Mouse (Mus musculus) thymus, adult 2 months (tissue): ENCODE measurements at regions not wholly inside any gene's neighbourhood (a gene's known extent, or its start where the extent isn't known, plus 50 kb on each side); places are given as distances from the start of the nearest gene placed in this dataset.

Experiments
- DNase-seq: peaks from one replicate; pipeline ENCODE4 v3.0.0; 2021
- H3K27ac ChIP-seq: fragments of 200-500 bp; 2 replicates; pipeline ENCODE4 v1.5.1; 2012; ENCODE audit warnings: low read length, control low read depth; ENCODE audit not compliant: control insufficient read depth, insufficient read depth
- H3K27me3 ChIP-seq: fragments of 200-500 bp; 2 replicates; pipeline ENCODE4 v1.6.1; 2012; ENCODE audit warnings: mild to moderate bottlenecking, low read length, moderate library complexity, mixed read lengths; ENCODE audit not compliant: control insufficient read depth, insufficient read depth
- H3K36me3 ChIP-seq: fragments of 200-500 bp; 2 replicates; pipeline ENCODE4 v1.6.1; 2012; ENCODE audit warnings: mild to moderate bottlenecking, low read length, moderate library complexity; ENCODE audit not compliant: control insufficient read depth, insufficient read depth
- H3K4me1 ChIP-seq: fragments of 200-500 bp; replicated peaks from 2 replicates; pipeline ENCODE4 v1.6.1; 2012; ENCODE audit warnings: low read length; ENCODE audit not compliant: control insufficient read depth, insufficient read depth
- H3K4me3 ChIP-seq: fragments of 200-500 bp; 2 replicates; pipeline ENCODE4 v1.5.1; 2012; ENCODE audit warnings: mild to moderate bottlenecking, low read length, control low read depth, moderate library complexity; ENCODE audit not compliant: control insufficient read depth, insufficient read depth
- CTCF ChIP-seq: fragments of 200-500 bp; IDR thresholded peaks from 2 replicates; pipeline ENCODE4 v1.5.1; 2012; ENCODE audit warnings: mild to moderate bottlenecking, control low read depth, low read length, moderate library complexity, borderline replicate concordance; ENCODE audit not compliant: control insufficient read depth, poor library complexity, insufficient read depth; ENCODE audit errors: extremely low read depth
- POLR2A ChIP-seq: fragments of 200-500 bp; IDR thresholded peaks from 2 replicates; pipeline ENCODE4 v1.6.1; 2012; ENCODE audit warnings: mild to moderate bottlenecking, low read length, control low read depth, moderate library complexity; ENCODE audit not compliant: control insufficient read depth, poor library complexity, insufficient read depth; ENCODE audit errors: extremely low read depth
- WGBS: fragments of 180-500 bp; shearing (Covaris S2); methylation state at CpG from one replicate; pipeline ENCODE4 v1.1.7; 2018; 5-methylcytosine and 5-hydroxymethylcytosine counted together

GRCm38 (mm10) chr12:16329129-16329528 lies 281.6 kb downstream of the Lpin1 start:
- no peak overlapping the region for H3K4me3 ChIP-seq
- H3K36me3 ChIP-seq = no peaks in the 10 kb centered on the region
- H3K27me3 ChIP-seq = no peaks in the 10 kb centered on the region
- no peak overlapping the region for H3K27ac ChIP-seq
- no peak for DNase-seq
- H3K4me1 ChIP-seq = no peaks in the 10 kb centered on the region
- 74% methylated on average over 2 of the region's 2 CpGs for WGBS
- TF ChIP-seq POLR2A (no peak), CTCF (no peak)

DNA sequence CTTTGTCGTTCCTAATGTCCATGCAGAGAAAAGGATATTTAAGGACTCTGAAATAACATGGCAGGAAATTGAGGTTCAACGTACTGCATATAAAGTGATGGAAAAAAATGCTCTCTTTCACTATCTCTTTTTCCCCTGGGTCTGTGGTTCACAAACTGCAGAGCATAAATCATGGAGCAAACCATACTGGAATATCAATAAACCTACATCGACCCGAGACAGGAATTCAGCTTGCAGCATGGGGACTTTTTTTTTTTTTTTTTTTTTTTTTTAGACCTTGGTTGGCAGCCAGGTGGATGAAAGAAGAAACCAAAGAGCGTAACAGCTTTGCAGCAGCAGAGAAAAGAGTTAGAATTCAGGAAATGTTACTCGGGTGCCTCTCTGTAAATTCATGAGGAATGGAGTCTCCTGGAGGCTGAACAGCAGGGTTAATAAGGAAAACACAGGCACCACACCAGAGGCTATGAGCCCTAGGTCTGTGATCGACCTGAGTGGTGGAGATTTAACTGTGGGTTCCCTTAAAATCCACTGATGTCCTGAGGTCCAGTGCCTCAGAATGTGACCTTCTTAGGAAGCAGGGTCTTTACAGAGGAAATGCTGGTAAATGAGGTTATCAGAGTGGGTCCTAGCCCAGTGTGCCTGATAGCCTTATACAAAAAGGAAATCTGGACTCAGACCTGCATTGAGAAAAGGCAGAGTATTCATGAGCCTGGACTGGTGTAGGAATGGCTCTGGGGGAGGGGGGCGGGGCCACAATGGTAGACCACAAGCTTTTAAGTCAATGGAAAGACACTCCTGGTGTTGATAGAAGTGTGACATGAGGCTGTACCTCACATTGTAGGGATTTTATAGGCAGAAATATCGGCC lies 290.0 kb downstream of the Lpin1 start:
- WGBS = 75% methylated on average over 9 of the region's 9 CpGs
- H3K36me3 ChIP-seq = no peaks in the 10 kb centered on the region
- no peak overlapping the region for H3K4me3 ChIP-seq
- H3K4me1 ChIP-seq = no peaks in the 10 kb centered on the region
- H3K27me3 ChIP-seq = no peaks in the 10 kb centered on the region
- TF ChIP-seq POLR2A (no peak), CTCF (no peak)
- H3K27ac ChIP-seq = no peak overlapping the region
- no peak for DNase-seq

DNA sequence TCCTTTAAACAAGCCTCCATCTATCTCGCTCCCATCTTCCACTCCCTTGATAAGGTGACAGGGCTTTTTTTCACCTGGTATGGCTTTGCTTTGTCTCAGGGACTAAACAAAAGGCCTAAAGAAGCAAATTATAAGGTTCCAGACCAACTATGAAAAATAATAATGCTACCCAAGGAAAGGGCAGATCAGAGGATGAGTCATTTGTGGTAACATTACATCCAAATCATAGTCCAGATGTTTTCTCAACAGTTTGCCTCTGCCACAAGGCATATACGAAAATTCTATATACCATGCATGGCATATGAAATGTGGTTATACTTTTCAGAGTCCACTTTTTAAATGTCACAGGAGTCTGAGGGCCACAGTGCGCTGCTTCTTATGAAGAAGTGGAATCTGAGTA lies 302.7 kb downstream of the Lpin1 start:
- WGBS = 95% methylated on average over 3 of the region's 3 CpGs
- TF ChIP-seq POLR2A (no peak), CTCF (no peak)
- no peak for DNase-seq
- no peaks in the 10 kb centered on the region for H3K4me1 ChIP-seq
- no peaks in the 10 kb centered on the region for H3K27me3 ChIP-seq
- no peaks in the 10 kb centered on the region for H3K36me3 ChIP-seq
- H3K27ac ChIP-seq = no peak overlapping the region
- H3K4me3 ChIP-seq = no peak overlapping the region

DNA sequence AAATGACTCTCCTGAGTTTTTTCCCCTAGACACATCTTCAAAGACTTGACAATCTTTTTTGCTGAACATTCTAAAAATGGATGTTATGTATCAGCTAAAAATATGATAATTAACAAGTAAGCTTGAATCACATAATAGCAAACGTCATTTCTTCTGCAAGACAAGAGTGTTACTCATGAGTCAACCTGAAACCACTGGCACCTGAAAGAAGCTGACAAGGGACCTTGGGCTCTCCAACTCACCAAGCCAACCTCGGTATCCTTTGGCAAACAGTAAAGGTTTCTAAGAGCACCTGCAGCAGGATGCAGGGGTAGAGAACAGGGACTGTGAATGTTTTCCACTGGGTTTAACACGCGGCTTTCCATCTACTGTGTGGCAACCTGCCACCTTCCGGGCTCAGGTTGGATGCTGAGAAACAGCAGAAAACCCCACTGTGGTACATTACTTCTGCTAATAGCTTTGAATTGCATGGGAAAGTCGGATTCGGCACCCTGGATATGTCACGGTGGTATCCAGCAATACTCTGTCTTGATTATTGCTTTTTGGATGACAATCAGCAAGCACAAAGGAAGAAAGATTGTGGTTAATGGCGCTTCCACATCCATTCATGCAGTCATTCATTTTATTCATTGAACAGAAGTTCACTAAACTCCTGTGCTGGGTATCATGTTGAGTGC lies 305.9 kb downstream of the Lpin1 start:
- Histone ChIP-seq H3K4me1 (no peaks in the 10 kb centered on the region), H3K36me3 (no peaks in the 10 kb centered on the region), H3K4me3 (no peak overlapping the region), H3K27ac (no peak overlapping the region), H3K27me3 (no peaks in the 10 kb centered on the region)
- no peak for TF ChIP-seq CTCF
- TF ChIP-seq POLR2A = no peak
- WGBS = 86% methylated on average over 9 of the region's 9 CpGs
- no peak for DNase-seq

- H3K27me3 ChIP-seq = no peaks in the 10 kb centered on the region
- H3K36me3 ChIP-seq = no peaks in the 10 kb centered on the region
- WGBS = 90% methylated on average over 5 of the region's 5 CpGs
- no peak overlapping the region for H3K27ac ChIP-seq
- TF ChIP-seq POLR2A (no peak), CTCF (no peak)
- no peak overlapping the region for H3K4me3 ChIP-seq
- no peak for DNase-seq
- H3K4me1 ChIP-seq = no peaks in the 10 kb centered on the region
These were observed 325.7 kb downstream of the Lpin1 start for GRCm38 (mm10) chr12:16285061-16285460.

DNA sequence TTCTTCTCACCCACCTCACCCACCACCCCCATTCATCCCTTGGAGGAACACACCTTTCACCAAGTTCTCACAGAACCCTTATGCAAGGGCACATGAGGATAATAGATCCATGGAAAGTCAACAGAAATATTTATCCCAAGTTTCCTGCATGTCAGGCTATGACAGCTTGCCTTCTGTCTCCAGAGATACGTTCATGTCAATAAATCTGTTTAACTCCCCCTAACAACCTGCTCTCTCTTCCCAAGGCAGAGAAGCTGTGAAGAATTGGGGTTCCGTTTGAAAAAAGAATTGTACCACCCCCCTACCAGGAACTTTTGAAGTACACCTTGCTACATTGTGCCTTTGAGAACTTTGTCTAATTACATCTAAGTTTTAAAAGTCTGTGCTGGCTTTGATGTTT lies 331.6 kb downstream of the Lpin1 start:
- Histone ChIP-seq H3K4me3 (no peak overlapping the region), H3K4me1 (no peaks in the 10 kb centered on the region), H3K27me3 (no peaks in the 10 kb centered on the region), H3K36me3 (no peaks in the 10 kb centered on the region), H3K27ac (no peak overlapping the region)
- 91% methylated on average over 2 of the region's 2 CpGs for WGBS
- TF ChIP-seq POLR2A = no peak
- TF ChIP-seq CTCF = no peak
- no peak for DNase-seq
